Mouse (Mus musculus): ENCODE results near the gene Eprs.
A peak's percentile ranks its signal among the peaks of the same experiment; 100 is the strongest.

The Eprs gene

DNA sequence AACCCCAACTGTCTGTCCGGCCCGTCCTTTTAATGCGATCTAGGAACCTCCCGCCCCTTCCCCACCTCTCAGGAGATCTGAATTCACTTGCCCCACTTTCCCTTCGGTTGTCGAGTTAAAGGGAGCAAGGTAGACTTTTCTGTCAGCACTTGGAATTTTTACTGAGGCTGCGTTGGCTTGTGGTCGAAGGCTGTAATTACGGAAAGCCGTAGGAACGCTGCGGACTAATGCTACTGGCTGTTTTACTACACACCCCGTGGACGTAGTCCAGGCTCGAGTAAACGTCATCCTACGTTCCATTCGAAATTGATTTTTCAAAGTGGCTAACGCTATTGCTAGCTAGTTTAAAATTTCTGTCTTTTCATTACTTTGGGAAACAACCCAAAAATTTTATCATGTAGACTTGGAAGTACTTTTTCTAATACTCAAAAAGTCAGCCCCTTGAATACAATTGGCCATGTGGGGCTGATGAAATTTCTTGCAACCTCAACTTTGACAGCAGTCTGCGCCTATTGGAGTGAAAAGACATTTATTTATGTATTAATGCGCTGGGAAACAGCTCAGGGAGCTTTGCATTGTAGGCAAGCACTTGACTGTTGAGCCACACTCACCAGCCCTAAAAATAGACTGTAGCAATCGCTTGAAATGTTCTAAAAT is 810 bp downstream of the Eprs start:
- DNase-seq = peak; percentile 57 to 69

DNA sequence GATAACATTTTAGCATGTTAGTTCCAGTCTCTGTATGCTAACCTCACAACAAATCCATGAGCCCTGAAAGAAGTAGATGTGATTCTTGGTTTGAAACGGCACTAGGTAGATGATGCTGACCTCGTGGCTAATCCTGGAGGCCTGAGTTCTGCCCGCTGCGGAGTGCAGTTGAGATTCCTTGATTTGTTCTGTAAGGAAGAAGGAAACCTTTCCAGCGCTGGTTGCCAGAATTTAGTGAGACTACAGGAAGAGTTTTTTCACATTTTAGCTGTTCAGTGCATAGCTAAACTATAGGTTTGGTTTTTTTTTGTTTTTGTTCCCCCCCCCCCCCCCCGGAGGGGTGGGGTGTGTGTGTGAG is 1.3 kb downstream of the Eprs start:
- no peak for DNase-seq

- no peak for DNase-seq
These were observed 4.5 kb downstream of the Eprs start for GRCm38 (mm10) chr1:185367383-185367782.

DNA sequence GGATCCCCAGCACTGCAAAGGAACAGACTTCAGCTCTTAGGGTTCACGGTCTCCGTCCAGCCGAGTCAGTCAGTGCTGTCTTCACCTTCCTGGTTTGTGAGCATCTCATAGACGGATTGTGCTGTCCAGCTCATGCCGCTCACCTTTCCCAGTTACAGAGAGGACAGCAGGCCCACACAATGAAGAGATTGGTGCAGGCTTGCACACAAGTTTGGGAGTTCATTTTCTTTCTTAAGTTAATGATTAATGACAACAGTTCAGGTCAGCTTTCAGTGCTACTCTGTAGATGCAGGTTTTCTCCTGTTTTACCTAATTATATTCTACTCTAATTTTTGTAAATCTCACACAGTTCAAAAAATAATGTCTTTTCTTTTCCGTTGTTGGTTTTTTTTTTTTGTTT is 7.1 kb downstream of the Eprs start:
- peak; percentile 4 to 10 for DNase-seq

DNA sequence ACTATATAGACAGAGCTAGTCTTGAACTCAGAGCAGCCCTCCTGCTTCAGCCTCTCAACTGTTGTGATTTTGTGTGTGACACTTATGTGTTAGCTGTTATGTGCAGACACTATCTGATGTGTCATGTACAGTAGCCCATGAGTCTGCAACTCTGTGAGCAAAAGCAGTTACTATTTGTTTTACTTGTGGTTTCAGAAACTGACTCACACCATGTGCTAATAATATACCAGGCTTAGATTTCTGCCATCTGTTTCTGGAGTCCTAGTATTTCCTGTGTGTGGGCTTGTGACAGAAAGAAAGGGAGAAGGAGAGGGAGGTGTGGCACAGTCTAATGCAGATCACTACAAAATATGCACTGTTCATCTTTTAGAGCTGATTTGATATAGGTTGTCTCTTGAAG is 13.5 kb downstream of the Eprs start:
- DNase-seq = no peak

DNA sequence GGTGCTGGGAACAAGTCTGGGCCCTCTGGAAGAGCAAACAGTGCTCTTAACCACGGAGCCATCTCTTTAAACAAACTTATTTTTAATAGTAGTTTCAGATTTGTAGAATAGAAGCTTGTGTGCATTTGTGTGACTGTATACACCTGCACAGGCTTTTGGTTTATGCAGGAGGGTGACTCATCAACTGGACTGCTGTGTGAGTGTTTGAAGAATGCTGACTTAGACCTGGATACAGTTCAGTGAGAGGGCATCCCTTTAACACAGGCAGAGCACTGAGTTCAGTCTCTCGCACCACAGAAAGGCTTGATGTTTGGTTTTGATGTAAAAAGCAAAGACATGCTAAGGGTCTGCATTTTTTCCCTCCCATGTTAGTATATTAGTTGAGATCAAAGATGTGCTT is 14.6 kb downstream of the Eprs start:
- DNase-seq = no peak

DNA sequence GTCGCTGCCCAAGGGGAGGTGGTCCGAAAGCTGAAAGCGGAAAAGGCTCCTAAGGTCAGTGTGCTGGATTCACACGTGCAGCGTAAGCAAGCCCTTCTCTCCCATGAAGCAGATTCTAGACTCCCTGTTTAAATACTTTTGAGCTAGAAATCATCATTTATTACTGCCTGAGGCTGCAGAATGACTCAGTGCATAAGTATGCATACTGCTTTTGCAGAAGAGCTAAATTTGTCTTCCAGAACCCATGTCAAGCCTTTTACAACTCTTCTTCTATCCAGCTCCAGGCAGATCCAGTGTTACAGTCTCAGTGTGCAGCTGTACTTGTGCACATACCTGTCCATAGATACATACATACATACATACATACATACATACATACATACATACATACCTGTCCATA is 38.8 kb downstream of the Eprs start:
- no peak for DNase-seq

DNA sequence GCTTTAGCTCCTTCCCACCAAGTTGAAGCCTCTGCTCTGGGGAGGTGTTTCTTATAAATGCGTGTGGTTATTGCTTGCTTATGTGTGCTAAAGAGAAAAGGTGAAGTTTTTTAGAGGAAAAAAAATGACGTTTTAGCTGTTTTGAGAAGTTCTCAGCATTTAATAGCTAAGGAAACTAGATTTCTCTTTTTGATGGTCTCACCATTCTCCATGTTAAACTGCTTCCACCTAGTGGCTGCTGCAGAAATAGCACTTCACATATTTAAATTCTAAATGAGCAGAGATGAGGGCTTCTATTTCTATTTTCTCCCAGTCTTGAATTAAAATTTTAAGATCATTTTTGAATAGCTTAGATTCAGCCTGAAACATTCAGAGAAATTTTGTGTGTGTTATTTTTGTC is 41.2 kb downstream of the Eprs start:
- DNase-seq = peak; percentile 34 to 40

GRCm38 (mm10) chr1:185405921-185406320 is 43.1 kb downstream of the Eprs start:
- no peak for DNase-seq

DNA sequence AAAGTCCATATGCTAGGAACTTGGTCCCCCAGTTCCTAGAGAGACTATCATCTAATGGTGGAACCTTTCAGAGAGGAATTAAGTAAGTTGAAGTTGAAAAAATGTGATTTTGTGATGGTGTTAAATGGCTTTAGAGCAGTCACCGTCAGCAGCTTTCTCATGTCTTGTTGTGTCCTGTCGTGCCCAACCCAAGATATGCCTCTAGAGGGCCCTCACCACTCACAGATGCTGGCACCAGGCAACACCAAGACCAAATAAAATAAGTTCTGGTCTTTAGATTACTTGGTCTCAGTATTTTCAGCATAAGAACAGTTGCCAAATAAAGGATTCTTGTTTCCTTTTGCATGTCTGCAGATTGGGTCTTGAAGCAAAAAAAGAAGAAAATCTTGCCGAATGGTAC is 47.0 kb downstream of the Eprs start:
- peak in 1 of 2 experiments; percentile 17 for DNase-seq

DNA sequence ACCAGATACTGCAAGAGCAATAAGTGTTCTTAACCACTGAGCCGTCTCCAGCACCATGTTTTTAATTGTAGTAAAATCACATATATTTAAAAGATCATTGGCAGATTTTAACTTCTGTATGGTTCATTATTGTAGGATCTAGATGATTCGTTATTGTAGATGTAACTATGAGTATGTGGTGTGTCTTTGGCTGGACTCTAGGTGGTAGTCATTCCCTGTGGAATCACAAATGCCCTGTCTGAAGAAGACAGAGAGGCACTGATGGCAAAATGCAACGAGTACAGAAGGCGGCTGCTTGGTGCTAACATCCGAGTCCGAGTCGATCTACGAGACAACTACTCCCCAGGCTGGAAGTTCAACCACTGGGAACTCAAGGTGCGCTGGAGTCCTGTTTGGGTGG is 55.2 kb downstream of the Eprs start:
- no peak for DNase-seq

- DNase-seq = no peak
These were observed 57.0 kb downstream of the Eprs start for GRCm38 (mm10) chr1:185419805-185420204.

GRCm38 (mm10) chr1:185420776-185421175 is 57.9 kb downstream of the Eprs start:
- no peak for DNase-seq

GRCm38 (mm10) chr1:185426583-185426982 is 63.7 kb downstream of the Eprs start:
- no peak for DNase-seq

DNA sequence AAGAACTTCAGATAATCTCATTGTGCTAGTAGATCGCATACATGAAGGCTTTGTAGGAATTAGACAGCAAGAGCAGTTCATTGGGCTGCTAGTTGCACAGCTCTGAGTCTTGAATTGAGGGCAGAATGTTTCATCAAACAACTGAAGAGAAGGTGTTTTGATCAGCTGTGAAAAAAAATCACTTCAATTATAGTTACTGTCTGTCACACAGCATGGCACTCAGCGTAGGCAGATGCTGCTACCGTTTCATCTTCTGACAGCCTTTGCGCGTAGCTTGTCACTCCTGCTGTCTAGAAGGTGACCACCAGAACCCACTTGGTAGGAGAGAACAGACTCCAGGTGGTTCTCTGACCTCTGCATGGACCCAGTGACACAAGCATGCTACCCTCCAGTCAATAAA is 67.6 kb downstream of the Eprs start:
- no peak for DNase-seq

DNA sequence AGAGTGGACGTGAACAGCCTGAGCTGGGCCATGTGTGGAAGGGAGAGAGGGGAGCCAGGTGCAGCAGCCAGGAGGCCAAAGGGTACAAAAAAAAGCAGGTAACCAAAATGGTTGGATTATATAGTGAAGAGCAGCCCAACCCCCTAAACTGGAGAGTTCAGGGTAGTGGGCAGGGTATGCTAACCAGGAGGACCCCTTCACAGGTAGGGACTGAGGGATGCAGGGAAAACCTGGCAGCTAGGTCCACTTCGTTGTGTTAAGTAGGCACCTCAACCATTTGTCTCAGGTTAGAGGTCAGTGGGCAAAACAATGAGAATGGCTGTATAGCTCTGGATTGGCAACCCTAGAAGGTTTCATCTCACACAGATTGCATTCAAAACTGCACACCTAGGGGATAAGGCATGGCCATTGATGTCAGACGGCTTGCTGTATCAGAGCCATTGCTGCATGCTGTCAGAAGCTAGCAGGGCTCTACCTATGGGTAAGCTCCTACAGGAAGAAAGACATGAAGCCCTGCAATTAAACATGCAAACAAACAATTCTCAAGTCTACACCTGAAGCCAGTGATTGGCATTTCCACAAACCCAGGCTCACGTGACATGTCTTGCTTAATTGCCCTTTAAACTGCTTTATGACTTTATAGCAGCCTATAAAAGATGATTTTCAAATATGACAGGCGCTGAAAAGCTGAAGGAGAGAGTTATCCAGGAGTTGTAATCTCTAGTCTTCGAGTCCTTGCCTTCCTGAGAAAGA is 68.6 kb downstream of the Eprs start:
- no peak for DNase-seq

GRCm38 (mm10) chr1:185431998-185432317 is 69.1 kb downstream of the Eprs start:
- DNase-seq = no peak

- no peak for DNase-seq
These were observed 70.3 kb downstream of the Eprs start for GRCm38 (mm10) chr1:185433112-185433511.

GRCm38 (mm10) chr1:185438841-185439580 is 76.2 kb downstream of the Eprs start:
- peak in 1 of 2 experiments; percentile 15 for DNase-seq

- no peak for DNase-seq
These were observed 79.0 kb downstream of the Eprs start for GRCm38 (mm10) chr1:185441703-185442472.

- no peak for DNase-seq
These were observed 86.1 kb downstream of the Eprs start for GRCm38 (mm10) chr1:185448936-185449335.

GRCm38 (mm10) chr1:185449727-185450126 is 86.9 kb downstream of the Eprs start:
- DNase-seq = no peak

DNA sequence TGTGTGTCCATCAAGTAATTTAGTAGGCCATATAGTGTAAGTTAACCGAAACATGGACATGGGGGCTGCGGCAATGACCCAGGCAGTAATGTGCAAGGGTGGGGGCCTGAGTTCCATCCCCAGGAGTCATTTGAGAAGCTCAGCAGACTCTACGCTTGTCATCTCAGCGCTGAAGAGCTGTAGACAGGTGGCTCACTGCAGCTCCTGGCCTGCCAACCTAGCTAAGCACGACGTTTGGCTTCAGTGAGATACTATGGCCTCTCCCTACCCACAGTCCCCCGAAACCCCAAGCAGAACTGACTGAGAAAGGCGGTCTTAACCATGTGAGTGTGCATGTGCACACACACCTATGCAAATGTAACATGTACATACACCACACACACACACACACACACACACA is 88.2 kb downstream of the Eprs start:
- no peak for DNase-seq
